Comparison of ENCODE assay signal across 11 mouse cellular contexts in genomic region chr11:94189579-94189978, GRCm38 (mm10). TPM values are rescaled to one million over a fixed set of nuclear protein-coding genes. Genes with fewer than 3 reads are reported as not detected.
DNase-seq lines count a peak whose midpoint lies in the region; ATAC-seq and TF ChIP-seq lines count a peak whose summit lies in the region.
"Had no signal": no experiment of that assay in that cellular context is flagged by ENCODE, and none has a peak within 500 bp of the region (broad histone marks: within the 10 kb centered on the region; RNA-seq: fewer than 3 reads in every experiment).

No protein-coding gene starts in this region.

- H3K79me2 ChIP-seq in heart, adult 2 months (replicated peaks; ENCODE audit: control insufficient read depth, insufficient read depth, low read length) = no peaks in the 10 kb centered on the region
- H3K79me2 ChIP-seq in MEL (ENCODE audit: control insufficient read depth, insufficient read depth, low read length, poor library complexity) = no peaks in the 10 kb centered on the region

- WGBS in heart, embryonic 14.5 days = 15% methylated on average over 10 of the region's 10 CpGs
- WGBS in heart, adult 2 months = 43% methylated on average over 10 of the region's 10 CpGs
- WGBS in forebrain, embryonic 15.5 days = 80% methylated on average over 10 of the region's 10 CpGs

- H3K4me1 ChIP-seq in heart, embryonic 14.5 days (ENCODE audit: control insufficient read depth in 2 of 2, insufficient read depth in 2 of 2, low read length in 2 of 2) = peaks cover 6 to 8% of the 10 kb centered on the region in 2 experiments
- H3K4me1 ChIP-seq in heart, adult 2 months (ENCODE audit: control insufficient read depth, insufficient read depth, low read length) = no peaks in the 10 kb centered on the region
- peaks cover 3 to 21% of the 10 kb centered on the region in 2 experiments for H3K4me1 ChIP-seq in MEL (ENCODE audit: control insufficient read depth in 1 of 2, insufficient read depth in 2 of 2, low read length in 2 of 2)
- H3K4me1 ChIP-seq in forebrain, embryonic 15.5 days = no peaks in the 10 kb centered on the region

- peak overlapping the region in 1 of 2 experiments; percentile 50; a peak in 2 of 4 replicates for H3K27ac ChIP-seq in heart, embryonic 14.5 days (replicated peaks in 1 of 2; ENCODE audit: control insufficient read depth in 1 of 2, insufficient read depth in 1 of 2, low read depth in 2 of 2, low read length in 2 of 2)
- no peak overlapping the region for H3K27ac ChIP-seq in heart, adult 2 months
- peak overlapping the region; percentile 25 for H3K27ac ChIP-seq in MEL (ENCODE audit: control insufficient read depth, low read depth, low read length)
- H3K27ac ChIP-seq in forebrain, embryonic 15.5 days (replicated peaks) = no peak overlapping the region
- H3K27ac ChIP-seq: forebrain, embryonic 12.5 days; midbrain, embryonic 13.5 days had no signal

- H3K36me3 ChIP-seq in heart, embryonic 14.5 days (ENCODE audit: control insufficient read depth, insufficient read depth, low read length) = no peaks in the 10 kb centered on the region
- no peaks in the 10 kb centered on the region for H3K36me3 ChIP-seq in heart, adult 2 months (ENCODE audit: control insufficient read depth, insufficient read depth, low read length)
- H3K36me3 ChIP-seq in MEL (ENCODE audit: control insufficient read depth in 1 of 2, insufficient read depth in 2 of 2, low read length in 2 of 2) = peaks cover 0 to 17% of the 10 kb centered on the region in 2 experiments; a peak in 2 of 4 replicates
- no peaks in the 10 kb centered on the region for H3K36me3 ChIP-seq in forebrain, embryonic 15.5 days
- H3K36me3 ChIP-seq: forebrain, embryonic 12.5 days; midbrain, embryonic 13.5 days had no signal

- no peak for DNase-seq in heart, adult 2 months
- DNase-seq in MEL (ENCODE audit: low read depth, low spot score) = no peak
- no peak for DNase-seq in lung, postnatal 10 days
- DNase-seq in spleen, adult 18-20 months = no peak
- DNase-seq: embryo, embryonic 11 days had no signal

- ATAC-seq in heart, embryonic 14.5 days (ENCODE audit: insufficient number of reproducible peaks, insufficient read depth, low FRiP score, low read depth) = no peak
- peak; percentile 96 for ATAC-seq in common myeloid progenitor, adult 5-6 weeks (replicated peaks; ENCODE audit: low read depth, poor library complexity, severe bottlenecking)
- ATAC-seq in megakaryocyte progenitor cell, adult 5-6 weeks (replicated peaks; ENCODE audit: poor library complexity) = peak; percentile 65
- ATAC-seq in forebrain, embryonic 15.5 days (replicated peaks) = no peak
- ATAC-seq: midbrain, embryonic 13.5 days had no signal

- no peak for TF ChIP-seq CTCF in heart, adult 2 months (IDR thresholded peaks at IDR 0.05)
- TF ChIP-seq CTCF in MEL (IDR thresholded peaks at IDR 0.05 in 2 of 3, conservative IDR thresholded peaks at IDR 0.05 in 1 of 3; ENCODE audit: control insufficient read depth in 1 of 3, insufficient read depth in 1 of 3, low read depth in 2 of 3, low read length in 3 of 3, poor library complexity in 1 of 3, severe bottlenecking in 1 of 3) = no peak

- H3K9me3 ChIP-seq in heart, embryonic 14.5 days (ENCODE audit: control insufficient read depth, low read length) = no peaks in the 10 kb centered on the region
- no peaks in the 10 kb centered on the region for H3K9me3 ChIP-seq in MEL (replicated peaks; ENCODE audit: insufficient read depth, low read length)
- H3K9me3 ChIP-seq in forebrain, embryonic 15.5 days = no peaks in the 10 kb centered on the region
- H3K9me3 ChIP-seq: forebrain, embryonic 12.5 days; midbrain, embryonic 13.5 days had no signal

- no peak overlapping the region for H3K4me2 ChIP-seq in heart, embryonic 14.5 days (ENCODE audit: low read length)
- no peak overlapping the region for H3K4me2 ChIP-seq in forebrain, embryonic 15.5 days (replicated peaks)
- H3K4me2 ChIP-seq: forebrain, embryonic 12.5 days; midbrain, embryonic 13.5 days had no signal

- no peaks in the 10 kb centered on the region for H3K27me3 ChIP-seq in heart, embryonic 14.5 days (ENCODE audit: control insufficient read depth, insufficient read depth, low read length)
- H3K27me3 ChIP-seq in heart, adult 2 months (ENCODE audit: control insufficient read depth, insufficient read depth, low read length) = no peaks in the 10 kb centered on the region
- no peaks in the 10 kb centered on the region for H3K27me3 ChIP-seq in MEL (ENCODE audit: control insufficient read depth in 1 of 2, insufficient read depth in 2 of 2, low read length in 2 of 2)
- H3K27me3 ChIP-seq in forebrain, embryonic 15.5 days = no peaks in the 10 kb centered on the region
- H3K27me3 ChIP-seq: forebrain, embryonic 12.5 days; midbrain, embryonic 13.5 days had no signal

- intact Hi-C loops in heart, adult 2 months (cut with DNase I) = no loop called here

- no peak for TF ChIP-seq POLR2A in heart, adult 2 months (IDR thresholded peaks at IDR 0.05; ENCODE audit: insufficient read depth, low read depth, low read length)
- no peak for TF ChIP-seq POLR2A in MEL (IDR thresholded peaks at IDR 0.05; ENCODE audit: control insufficient read depth in 1 of 2, insufficient read depth in 1 of 2, low read depth in 1 of 2, low read length in 2 of 2, poor library complexity in 1 of 2)

- no peak overlapping the region for H3K4me3 ChIP-seq in heart, embryonic 14.5 days (ENCODE audit: control insufficient read depth in 1 of 2, insufficient read depth in 1 of 2, low read depth in 1 of 2, low read length in 2 of 2)
- H3K4me3 ChIP-seq in heart, adult 2 months = no peak overlapping the region
- no peak overlapping the region for H3K4me3 ChIP-seq in MEL (ENCODE audit: control insufficient read depth in 1 of 2, insufficient read depth in 1 of 2, low read depth in 2 of 2, low read length in 2 of 2)
- H3K4me3 ChIP-seq in forebrain, embryonic 15.5 days = no peak overlapping the region
- H3K4me3 ChIP-seq: forebrain, embryonic 12.5 days; midbrain, embryonic 13.5 days had no signal

- peak overlapping the region; percentile 30; the same call in 1 of the 2 replicates for H3K9ac ChIP-seq in heart, embryonic 14.5 days (ENCODE audit: low read length)
- H3K9ac ChIP-seq in heart, adult 2 months (ENCODE audit: low read depth, low read length) = no peak overlapping the region
- H3K9ac ChIP-seq in MEL (ENCODE audit: control insufficient read depth, low read depth, low read length, poor library complexity, severe bottlenecking) = no peak overlapping the region
- no peak overlapping the region for H3K9ac ChIP-seq in forebrain, embryonic 15.5 days (replicated peaks)
- H3K9ac ChIP-seq: forebrain, embryonic 12.5 days; midbrain, embryonic 13.5 days had no signal

- TF ChIP-seq EP300 in heart, adult 2 months (IDR thresholded peaks at IDR 0.05; ENCODE audit: insufficient read depth, low read depth, low read length) = no peak
- peak in 1 of 2 experiments; percentile 69; a peak in 2 of 4 replicates for TF ChIP-seq EP300 in MEL (IDR thresholded peaks at IDR 0.05; ENCODE audit: low read depth in 1 of 2, low read length in 2 of 2)

- TF ChIP-seq RAD21 in MEL (IDR thresholded peaks at IDR 0.05; ENCODE audit: low read depth, low read length) = no peak

TF ChIP-seq in MEL, 35 proteins besides CTCF, POLR2A, EP300 and RAD21:
- TF ChIP-seq RCOR1 (IDR thresholded peaks at IDR 0.05; ENCODE audit: low read depth, low read length) (peak; percentile 52), HCFC1 (IDR thresholded peaks at IDR 0.05; ENCODE audit: low read depth, low read length) (no peak), GATA1 (IDR thresholded peaks at IDR 0.05; ENCODE audit: low read depth, low read length) (peak; percentile 61)

RNA-seq across cellular contexts. Expression of gene Tob1, which starts 21.7 kb away (rescaled TPM):
- 38.2 and 40.9 TPM in 2 replicates for polyA plus RNA-seq in heart, embryonic 14.5 days (2014; fragmentation: Nextera tagmentation; extraction: Ambion mirVana)
- total RNA-seq in heart, adult 2 months (2021) = 10 to 100 TPM; 47.6 to 55.1 TPM
- 29.0 and 33.1 TPM in 2 replicates for polyA plus RNA-seq in heart, adult 2 months (2012; rRNA removed)
- total RNA-seq in MEL (2012; rRNA removed) = 2.4 and 3.4 TPM in 2 replicates
- polyA plus RNA-seq in MEL (2012; ENCODE audit: insufficient read depth in 1 of 2, insufficient read length in 2 of 2, low read depth in 1 of 2, low replicate concordance in 2 of 2, missing spikeins in 1 of 2) = 1 to 10 TPM in 1 of 2 experiments, not detected in 1; 7.5 TPM
- total RNA-seq in common myeloid progenitor, adult 5-6 weeks (2017) = 8.6 and 10.3 TPM in 2 replicates
- 8.3 and 9.4 TPM in 2 replicates for total RNA-seq in megakaryocyte progenitor cell, adult 5-6 weeks (2015)
- total RNA-seq in megakaryocyte progenitor cell, adult 5-6 weeks (2017) = 3.5 and 5.2 TPM in 2 replicates
- 45.8 and 46.5 TPM in 2 replicates for polyA plus RNA-seq in forebrain, embryonic 15.5 days (2015; fragmentation: Nextera tagmentation; extraction: Ambion mirVana)

RNA-seq across cellular contexts. Expression of gene Wfikkn2, which starts 56.2 kb away (rescaled TPM):
- 1.3 and 1.6 TPM in 2 replicates for polyA plus RNA-seq in heart, embryonic 14.5 days (2014; fragmentation: Nextera tagmentation; extraction: Ambion mirVana)
- total RNA-seq in heart, adult 2 months (2021) = 1 to 10 TPM; 4.3 to 6.3 TPM
- polyA plus RNA-seq in heart, adult 2 months (2012; rRNA removed) = 4.5 and 4.6 TPM in 2 replicates
- total RNA-seq in MEL (2012; rRNA removed) = not detected in 2 replicates
- polyA plus RNA-seq in MEL (2012; ENCODE audit: insufficient read depth in 1 of 2, insufficient read length in 2 of 2, low read depth in 1 of 2, low replicate concordance in 2 of 2, missing spikeins in 1 of 2) = not detected
- total RNA-seq in common myeloid progenitor, adult 5-6 weeks (2017) = 0.41 and 0.58 TPM in 2 replicates
- total RNA-seq in megakaryocyte progenitor cell, adult 5-6 weeks (2015) = 0.52 TPM in 1 of 2 replicates, not detected in the other
- total RNA-seq in megakaryocyte progenitor cell, adult 5-6 weeks (2017) = 0.21 and 0.27 TPM in 2 replicates
- polyA plus RNA-seq in forebrain, embryonic 15.5 days (2015; fragmentation: Nextera tagmentation; extraction: Ambion mirVana) = 3.7 and 7.9 TPM in 2 replicates

Comparison
In these comparisons a context has a peak if more than half of its experiments do, and no peak if none do; other contexts are left out.
1. ATAC-seq: peak in common myeloid progenitor, adult 5-6 weeks (single experiment) and megakaryocyte progenitor cell, adult 5-6 weeks (single experiment); none in heart, embryonic 14.5 days (single experiment) and forebrain, embryonic 15.5 days (single experiment).